Mouse (Mus musculus) hindbrain, embryonic 12.5 days (tissue): ENCODE data around the gene Siglec1. TPM values are rescaled to one million over a fixed set of nuclear protein-coding genes. Genes with fewer than 3 reads are reported as not detected.

Experiments
- ATAC-seq: fragments of 200-750 bp; cut with Nextera tagmentation; 2 replicates; pipeline ENCODE4 v1.8.0; 2017; ENCODE audit warnings: moderate TSS enrichment; ENCODE audit not compliant: low FRiP score
- H3K27ac ChIP-seq: fragments of 300-500 bp; sonication (generic); 2 replicates; pipeline ENCODE4 v1.5.1; 2016; ENCODE audit warnings: mild to moderate bottlenecking
- H3K27me3 ChIP-seq: fragments of 300-500 bp; sonication (generic); 2 replicates; pipeline ENCODE4 v1.6.1; 2016; ENCODE audit warnings: mild to moderate bottlenecking
- H3K36me3 ChIP-seq: fragments of 300-500 bp; sonication (generic); 2 replicates; pipeline ENCODE4 v1.6.1; 2016; ENCODE audit warnings: mild to moderate bottlenecking
- H3K4me1 ChIP-seq: fragments of 300-500 bp; sonication (generic); 2 replicates; pipeline ENCODE4 v1.6.1; 2016
- H3K4me2 ChIP-seq: fragments of 300-500 bp; sonication (generic); replicated peaks from 2 replicates; pipeline ENCODE4 v1.6.1; 2016; ENCODE audit warnings: mild to moderate bottlenecking
- H3K4me3 ChIP-seq: fragments of 300-500 bp; sonication (generic); 2 replicates; pipeline ENCODE4 v1.5.1; 2016; ENCODE audit warnings: mild to moderate bottlenecking
- H3K9ac ChIP-seq: fragments of 300-500 bp; sonication (generic); 2 replicates; pipeline ENCODE4 v1.6.1; 2016; ENCODE audit warnings: mild to moderate bottlenecking, moderate library complexity
- H3K9me3 ChIP-seq: fragments of 300-500 bp; sonication (generic); replicated peaks from 2 replicates; pipeline ENCODE4 v1.6.1; 2016; ENCODE audit warnings: mild to moderate bottlenecking
- WGBS: fragments of 180-500 bp; shearing (Covaris S2); methylation state at CpG from one replicate; pipeline ENCODE4 v1.1.7; 2016; 5-methylcytosine and 5-hydroxymethylcytosine counted together
- polyA plus RNA-seq: library from polyadenylated mRNA; unstranded; fragments of >200 nt; fragmentation: Nextera tagmentation; extraction: Ambion mirVana; gene quantifications from 2 replicates; pipeline ENCODE4 v1.2.1, GENCODE M21; 2016

Siglec1 gene
- polyA plus RNA-seq, 1 experiment from 2014 or later, result 0.08 TPM

- H3K4me3 ChIP-seq, result no peak overlapping the region
- no peak overlapping the region for H3K27ac ChIP-seq
- peaks cover 62% of the 10 kb centered on the region for H3K27me3 ChIP-seq
- no peaks in the 10 kb centered on the region for H3K36me3 ChIP-seq
- WGBS, result 82% methylated on average over 1 of the region's 1 CpGs
- ATAC-seq, result no peak
- H3K4me2 ChIP-seq, result no peak overlapping the region
- no peak overlapping the region for H3K9ac ChIP-seq
- no peaks in the 10 kb centered on the region for H3K9me3 ChIP-seq
- peaks cover 30% of the 10 kb centered on the region for H3K4me1 ChIP-seq
Measured at GRCm38 (mm10) chr2:131059377-131059776, 27.2 kb downstream of the Siglec1 start.

- ATAC-seq, result no peak
- H3K4me3 ChIP-seq, result no peak overlapping the region
- no peaks in the 10 kb centered on the region for H3K9me3 ChIP-seq
- 96% methylated on average over 8 of the region's 8 CpGs for WGBS
- H3K27me3 ChIP-seq, result peaks cover 62% of the 10 kb centered on the region
- H3K36me3 ChIP-seq, result no peaks in the 10 kb centered on the region
- H3K9ac ChIP-seq, result no peak overlapping the region
- H3K4me1 ChIP-seq, result peaks cover 37% of the 10 kb centered on the region
- no peak overlapping the region for H3K27ac ChIP-seq
- H3K4me2 ChIP-seq, result no peak overlapping the region
Measured at GRCm38 (mm10) chr2:131058672-131059071, 27.9 kb downstream of the Siglec1 start.

GRCm38 (mm10) chr2:131056191-131056590 is 30.4 kb downstream of the Siglec1 start:
- Histone ChIP-seq H3K27ac (no peak overlapping the region), H3K4me3 (no peak overlapping the region), H3K4me2 (no peak overlapping the region), H3K9me3 (no peaks in the 10 kb centered on the region), H3K36me3 (no peaks in the 10 kb centered on the region), H3K9ac (no peak overlapping the region; the same call in 1 of the 2 replicates), H3K27me3 (peaks cover 64% of the 10 kb centered on the region), H3K4me1 (peaks cover 31% of the 10 kb centered on the region)
- 2% methylated on average over 10 of the region's 10 CpGs for whole genome bisulfite sequencing
- ATAC-seq, result no peak

GRCm38 (mm10) chr2:131055631-131056030 is 30.9 kb downstream of the Siglec1 start:
- peak overlapping the region; percentile 30; the same call in 1 of the 2 replicates for H3K4me3 ChIP-seq

DNA sequence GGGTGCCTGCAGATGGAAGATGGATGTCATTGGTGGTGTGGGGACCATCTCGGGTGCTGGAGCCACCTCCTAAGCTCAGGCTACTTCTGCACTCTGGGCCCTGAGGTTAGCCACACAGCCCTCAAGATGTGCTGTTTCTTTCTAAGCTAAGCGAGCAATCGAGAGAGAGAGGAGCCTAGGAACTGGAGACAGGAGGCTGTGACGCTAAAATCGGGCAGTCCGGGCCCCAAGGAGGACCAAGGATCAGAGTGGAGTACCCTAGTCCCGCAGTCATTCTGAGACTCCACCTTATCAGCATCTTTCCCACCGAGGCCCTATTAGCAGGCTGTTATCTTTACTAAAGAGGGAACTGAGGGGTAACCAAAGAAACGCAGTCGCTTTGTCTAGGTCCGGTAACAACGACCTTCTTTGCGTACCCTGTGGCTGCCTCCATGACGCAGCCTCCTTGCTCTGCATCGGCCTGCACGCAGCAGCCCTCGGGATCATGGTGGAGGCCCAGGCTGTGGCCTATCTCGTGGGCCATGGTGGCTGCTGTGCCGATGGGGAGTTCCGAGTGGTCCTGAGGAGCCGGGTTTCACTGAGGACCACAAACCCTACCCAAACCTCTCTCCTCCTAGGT is 31.8 kb downstream of the Siglec1 start:
- Histone ChIP-seq H3K27me3 (peaks cover 66% of the 10 kb centered on the region), H3K27ac (no peak overlapping the region), H3K9ac (0 out of 2 replicates have a peak overlapping the region, but pooled peaks have one; percentile 18), H3K9me3 (no peaks in the 10 kb centered on the region), H3K4me2 (peak overlapping the region; percentile 50), H3K4me1 (peaks cover 25% of the 10 kb centered on the region), H3K36me3 (no peaks in the 10 kb centered on the region), H3K4me3 (peak overlapping the region; percentile 30)
- peak; percentile 10; the same call in 1 of the 2 replicates for ATAC-seq
- 3% methylated on average over 21 of the region's 21 CpGs for whole genome bisulfite sequencing

More at GRCm38 (mm10) chr2:131055631-131056030, 30.9 kb downstream of the Siglec1 start:
- Histone ChIP-seq H3K9ac (no peak overlapping the region), H3K4me2 (no peak overlapping the region), H3K27me3 (peaks cover 63% of the 10 kb centered on the region), H3K36me3 (no peaks in the 10 kb centered on the region), H3K27ac (no peak overlapping the region), H3K4me1 (peaks cover 28% of the 10 kb centered on the region), H3K9me3 (no peaks in the 10 kb centered on the region)
- 4% methylated on average over 10 of the region's 10 CpGs for WGBS
- ATAC-seq, result no peak

GRCm38 (mm10) chr2:131053851-131054645 is 32.5 kb downstream of the Siglec1 start:
- Histone ChIP-seq H3K9ac (0 out of 2 replicates have a peak overlapping the region, but pooled peaks have one; percentile 18), H3K36me3 (no peaks in the 10 kb centered on the region), H3K4me2 (peak overlapping the region; percentile 50), H3K9me3 (no peaks in the 10 kb centered on the region), H3K4me3 (peak overlapping the region; percentile 30), H3K27ac (no peak overlapping the region), H3K27me3 (peaks cover 66% of the 10 kb centered on the region), H3K4me1 (peaks cover 25% of the 10 kb centered on the region)
- WGBS, result under 1% methylated on average over 45 of the region's 45 CpGs
- no peak for ATAC-seq

GRCm38 (mm10) chr2:131052862-131053418 is 33.6 kb downstream of the Siglec1 start:
- WGBS, result 79% methylated on average over 6 of the region's 6 CpGs

DNA sequence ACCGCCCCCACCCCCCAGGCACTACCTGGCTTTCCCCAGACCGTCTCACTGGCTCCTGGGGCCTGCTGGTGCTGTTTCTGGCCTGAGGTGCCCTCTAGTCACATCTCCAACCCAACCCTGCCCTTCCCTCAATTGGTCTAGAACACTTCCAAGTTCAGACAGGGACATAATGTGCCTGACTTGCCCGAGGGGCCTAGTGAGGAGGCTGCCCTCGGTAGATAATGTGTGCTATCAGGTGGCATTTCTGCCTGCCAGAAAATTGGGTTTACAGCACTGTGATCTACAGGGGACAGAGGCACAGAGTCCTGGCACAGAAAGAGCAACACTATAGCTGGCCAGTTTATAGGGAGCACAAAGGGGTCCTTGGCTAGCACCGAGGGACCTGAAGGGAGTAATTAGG is 34.5 kb downstream of the Siglec1 start:
- no peaks in the 10 kb centered on the region for H3K9me3 ChIP-seq
- ATAC-seq, result no peak
- peaks cover 25% of the 10 kb centered on the region for H3K4me1 ChIP-seq
- H3K9ac ChIP-seq, result no peak overlapping the region
- peaks cover 65% of the 10 kb centered on the region for H3K27me3 ChIP-seq
- no peaks in the 10 kb centered on the region for H3K36me3 ChIP-seq
- 66% methylated on average over 5 of the region's 5 CpGs for WGBS
- H3K4me2 ChIP-seq, result no peak overlapping the region
- no peak overlapping the region for H3K4me3 ChIP-seq
- H3K27ac ChIP-seq, result no peak overlapping the region

More at GRCm38 (mm10) chr2:131052862-131053418, 33.6 kb downstream of the Siglec1 start:
- no peak overlapping the region for H3K4me2 ChIP-seq
- no peak overlapping the region for H3K4me3 ChIP-seq
- peaks cover 66% of the 10 kb centered on the region for H3K27me3 ChIP-seq
- peaks cover 25% of the 10 kb centered on the region for H3K4me1 ChIP-seq
- no peaks in the 10 kb centered on the region for H3K9me3 ChIP-seq
- ATAC-seq, result no peak
- H3K27ac ChIP-seq, result no peak overlapping the region
- H3K9ac ChIP-seq, result no peak overlapping the region
- H3K36me3 ChIP-seq, result no peaks in the 10 kb centered on the region

GRCm38 (mm10) chr2:131046025-131046424 is 40.5 kb downstream of the Siglec1 start:
- H3K27ac ChIP-seq, result no peak overlapping the region
- no peak for ATAC-seq
- peaks cover 8% of the 10 kb centered on the region for H3K4me1 ChIP-seq
- WGBS, result 96% methylated on average over 2 of the region's 2 CpGs
- no peak overlapping the region for H3K4me3 ChIP-seq
- no peaks in the 10 kb centered on the region for H3K9me3 ChIP-seq
- no peak overlapping the region for H3K4me2 ChIP-seq
- peaks cover 29% of the 10 kb centered on the region for H3K27me3 ChIP-seq
- no peaks in the 10 kb centered on the region for H3K36me3 ChIP-seq
- H3K9ac ChIP-seq, result no peak overlapping the region

DNA sequence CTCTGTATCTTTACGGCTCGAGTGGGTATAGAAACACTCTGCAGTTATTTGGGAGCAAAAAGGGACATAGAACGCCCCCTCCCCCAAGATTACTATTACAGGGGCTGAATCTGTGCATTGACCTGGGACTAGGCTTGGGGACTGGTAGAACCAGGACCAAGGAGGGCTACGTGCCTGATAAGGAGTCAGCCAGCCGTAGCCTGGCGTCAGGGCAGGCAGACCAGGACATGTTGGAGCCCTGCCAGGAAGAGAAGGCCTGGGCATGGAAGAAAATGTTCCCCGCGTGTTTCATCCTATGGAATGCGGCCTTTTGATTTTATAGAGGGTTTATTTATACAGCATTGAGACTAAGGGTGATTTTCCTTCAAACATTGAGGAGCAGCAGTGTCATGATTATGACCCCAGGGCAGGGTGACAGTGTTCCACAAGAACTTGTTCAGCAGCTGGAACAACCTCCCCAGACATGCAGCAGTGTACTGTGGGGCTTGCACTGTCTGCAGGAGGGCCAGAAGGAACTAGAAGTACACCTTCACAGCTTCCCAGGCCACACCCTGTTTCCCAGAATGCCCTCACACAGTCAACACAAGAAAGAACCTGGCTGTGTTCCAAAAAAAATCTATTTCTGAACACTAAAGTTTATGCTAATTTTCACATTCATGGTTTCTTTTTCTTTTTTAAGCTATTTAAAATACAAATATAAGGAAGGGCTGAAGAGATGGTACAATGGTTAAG is 41.4 kb downstream of the Siglec1 start:
- WGBS, result 81% methylated on average over 9 of the region's 9 CpGs
- H3K9ac ChIP-seq, result no peak overlapping the region
- no peaks in the 10 kb centered on the region for H3K9me3 ChIP-seq

DNA sequence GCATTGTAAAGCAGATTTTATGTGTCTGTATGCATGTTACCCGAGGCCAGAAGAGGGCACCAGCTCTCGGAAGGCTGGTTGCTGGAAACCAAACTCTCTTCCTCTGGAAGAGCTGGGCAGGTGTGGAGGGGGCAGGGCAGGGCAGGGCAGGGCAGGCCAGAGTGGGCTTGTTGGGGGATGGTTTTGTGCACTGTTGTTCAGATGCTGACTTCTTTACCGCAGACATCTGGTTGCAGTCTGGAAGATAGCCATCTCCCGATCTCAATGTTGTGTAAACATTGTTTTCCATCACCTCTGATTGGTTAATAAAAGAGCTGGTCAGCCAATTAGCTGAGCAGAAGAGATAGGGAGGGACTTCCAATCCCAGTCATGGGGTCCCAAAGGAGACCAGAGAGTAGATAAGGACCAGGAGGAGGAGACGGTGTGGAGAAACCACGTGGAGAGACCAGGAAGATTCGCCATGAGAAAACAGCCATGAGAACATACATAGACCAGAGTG is 42.2 kb downstream of the Siglec1 start:
- peak overlapping the region; percentile 35 for H3K4me2 ChIP-seq
- H3K27ac ChIP-seq, result no peak overlapping the region
- peaks cover 40% of the 10 kb centered on the region for H3K27me3 ChIP-seq
- H3K4me1 ChIP-seq, result peaks cover 14% of the 10 kb centered on the region
- 15% methylated on average over 7 of the region's 7 CpGs for WGBS
- H3K4me3 ChIP-seq, result no peak overlapping the region
- no peaks in the 10 kb centered on the region for H3K9me3 ChIP-seq
- no peaks in the 10 kb centered on the region for H3K36me3 ChIP-seq
- ATAC-seq, result no peak
- H3K9ac ChIP-seq, result no peak overlapping the region

More for the DNA sequence above, 41.4 kb downstream of the Siglec1 start:
- no peak for ATAC-seq
- Histone ChIP-seq H3K36me3 (no peaks in the 10 kb centered on the region), H3K4me1 (peaks cover 14% of the 10 kb centered on the region), H3K4me3 (no peak overlapping the region), H3K4me2 (no peak overlapping the region), H3K27ac (no peak overlapping the region), H3K27me3 (peaks cover 34% of the 10 kb centered on the region)
